Mouse (Mus musculus) midbrain, postnatal 0 days (tissue): Measurements from ENCODE around the gene Eif3f. TPM values are rescaled to one million over a fixed set of nuclear protein-coding genes. Genes with fewer than 3 reads are reported as not detected.

ENCODE experiments used
- ATAC-seq: fragments of 200-750 bp; cut with Nextera tagmentation; 2 replicates; pipeline ENCODE4 v1.8.0; 2017; ENCODE audit warnings: moderate number of reproducible peaks, mild to moderate bottlenecking, moderate TSS enrichment, moderate library complexity; ENCODE audit not compliant: low FRiP score
- DNase-seq: peaks from one replicate; pipeline ENCODE4 v3.0.0-alpha.2; 2015; ENCODE audit warnings: low spot score
- H3K27ac ChIP-seq: fragments of 300-500 bp; sonication (generic); 2 replicates; pipeline ENCODE4 v1.5.1; 2014; ENCODE audit warnings: low read depth, mild to moderate bottlenecking, low read length, mixed read lengths
- H3K27me3 ChIP-seq: fragments of 300-500 bp; sonication (generic); 2 replicates; pipeline ENCODE4 v1.6.1; 2014; ENCODE audit warnings: low read length, control low read depth, mixed read lengths; ENCODE audit not compliant: insufficient read depth
- H3K36me3 ChIP-seq: fragments of 300-500 bp; sonication (generic); 2 replicates; pipeline ENCODE4 v1.6.1; 2014; ENCODE audit warnings: low read length, control low read depth, mixed read lengths; ENCODE audit not compliant: insufficient read depth
- H3K4me1 ChIP-seq: fragments of 300-500 bp; sonication (generic); 2 replicates; pipeline ENCODE4 v1.6.1; 2014; ENCODE audit warnings: mild to moderate bottlenecking, control low read depth, antibody characterized with exemption, low read length, mixed read lengths; ENCODE audit not compliant: insufficient read depth
- H3K4me2 ChIP-seq: fragments of 300-500 bp; sonication (generic); 2 replicates; pipeline ENCODE4 v1.6.1; 2014; ENCODE audit warnings: low read depth, mild to moderate bottlenecking, low read length, mixed read lengths; ENCODE audit not compliant: poor library complexity, severe bottlenecking
- H3K4me3 ChIP-seq: fragments of 300-500 bp; sonication (generic); 2 replicates; pipeline ENCODE4 v1.5.1; 2014; ENCODE audit warnings: low read depth, mild to moderate bottlenecking, low read length, moderate library complexity
- H3K9ac ChIP-seq: fragments of 300-500 bp; sonication (generic); replicated peaks from 2 replicates; pipeline ENCODE4 v1.6.1; 2014; ENCODE audit warnings: mild to moderate bottlenecking, low read length, moderate library complexity, mixed read lengths; ENCODE audit not compliant: poor library complexity, severe bottlenecking
- H3K9me3 ChIP-seq: fragments of 300-500 bp; sonication (generic); 2 replicates; pipeline ENCODE4 v1.6.1; 2016; ENCODE audit warnings: low read length, control low read depth
- CTCF ChIP-seq: IDR thresholded peaks from 2 replicates; pipeline ENCODE4 v1.5.1; 2016; ENCODE audit warnings: antibody characterized with exemption, mild to moderate bottlenecking
- WGBS: fragments of 180-500 bp; shearing (Covaris S2); extraction: QIAGEN DNeasy Blood & Tissue Kit; methylation state at CpG from one replicate; pipeline ENCODE4 v1.1.7; 2014; 5-methylcytosine and 5-hydroxymethylcytosine counted together
- polyA plus RNA-seq: library from polyadenylated mRNA; unstranded; fragments of >200 nt; fragmentation: Nextera tagmentation; extraction: Ambion mirVana; gene quantifications from 2 replicates; pipeline ENCODE4 v1.2.1, GENCODE M21; 2015
- total RNA-seq: library from RNA; depleted of rRNA; stranded (reverse); fragments of >200 nt; gene quantifications from 2 replicates; pipeline ENCODE4 v1.2.3, GENCODE M21; 2014; rRNA removed

The Eif3f gene
- total and polyA plus RNA-seq, 2 experiments from 2014 or later = 77.8 to 121 TPM

DNA sequence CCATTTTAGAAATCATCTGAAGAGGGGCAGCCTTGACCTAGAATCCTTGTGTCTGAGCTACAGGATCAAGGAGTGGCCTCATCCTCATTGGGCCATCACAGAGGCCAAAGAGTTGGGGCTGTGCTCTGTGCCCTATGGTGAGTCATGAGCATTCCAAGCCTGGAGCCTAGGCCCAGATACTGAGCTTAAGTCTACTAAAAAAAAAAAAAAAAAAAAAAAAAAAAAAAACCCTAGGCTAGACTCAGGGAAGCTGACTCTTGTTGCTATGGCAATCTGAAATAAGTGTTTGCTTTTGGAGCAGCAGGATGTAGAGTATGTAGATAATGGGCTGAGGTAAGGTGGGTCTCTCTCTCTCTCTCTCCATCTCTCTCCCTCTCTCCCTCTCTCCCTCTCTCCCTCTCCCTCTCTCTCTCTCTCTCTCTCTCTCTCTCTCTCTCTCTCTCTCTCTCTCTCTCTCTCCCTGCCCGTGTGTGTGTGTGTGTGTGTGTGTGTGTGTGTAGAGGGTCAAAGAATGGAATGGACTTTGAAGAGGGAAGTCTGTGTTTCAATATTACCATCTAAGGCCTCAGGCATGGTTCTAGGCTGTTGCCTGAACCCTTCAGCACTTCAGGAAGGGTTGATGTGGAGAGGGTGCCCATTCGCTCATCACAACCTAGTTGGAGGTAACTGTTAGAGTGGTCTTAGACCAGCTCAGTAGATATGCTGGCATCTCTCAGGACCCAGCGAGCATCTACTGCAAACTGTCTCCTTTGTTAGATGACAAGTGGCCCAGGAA lies 51.9 kb downstream of the Eif3f start:
- H3K27ac ChIP-seq = no peak overlapping the region
- H3K9me3 ChIP-seq = no peaks in the 10 kb centered on the region
- H3K36me3 ChIP-seq = no peaks in the 10 kb centered on the region
- TF ChIP-seq CTCF = no peak
- H3K9ac ChIP-seq = no peak overlapping the region
- no peak for DNase-seq
- H3K4me1 ChIP-seq = no peaks in the 10 kb centered on the region
- H3K4me3 ChIP-seq = no peak overlapping the region
- no peak for ATAC-seq
- no peaks in the 10 kb centered on the region for H3K27me3 ChIP-seq
- 86% methylated on average over 2 of the region's 3 CpGs for WGBS
- H3K4me2 ChIP-seq = no peak overlapping the region

DNA sequence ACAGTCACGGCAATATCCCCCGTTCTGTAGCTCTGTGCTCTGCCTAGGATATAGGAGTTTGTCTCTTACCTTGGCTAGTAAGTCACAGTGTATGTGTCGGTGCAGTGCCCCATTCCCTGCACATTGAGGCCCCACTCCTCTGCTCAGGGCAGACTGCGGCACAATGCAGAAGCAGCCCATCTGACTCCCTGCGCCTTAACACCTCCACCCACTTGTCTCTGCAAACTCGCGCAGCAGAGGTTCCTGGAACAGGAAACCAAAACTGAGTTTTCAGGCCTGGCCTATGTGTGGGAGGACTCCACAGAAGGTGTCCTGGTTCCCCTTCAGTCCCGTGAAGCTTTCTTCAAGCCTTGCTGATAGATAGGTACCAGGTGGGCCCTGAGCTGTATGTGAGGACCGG lies 57.0 kb downstream of the Eif3f start:
- Histone ChIP-seq H3K4me1 (no peaks in the 10 kb centered on the region), H3K4me2 (no peak overlapping the region), H3K9me3 (no peaks in the 10 kb centered on the region), H3K27me3 (no peaks in the 10 kb centered on the region), H3K27ac (no peak overlapping the region), H3K36me3 (no peaks in the 10 kb centered on the region), H3K4me3 (no peak overlapping the region), H3K9ac (no peak overlapping the region)
- WGBS = 90% methylated on average over 9 of the region's 9 CpGs
- TF ChIP-seq CTCF = no peak
- no peak for DNase-seq
- no peak for ATAC-seq

Other genes with a start within 250 kb of the Eif3f start
- gene Olfr512, start 221.1 kb upstream of the Eif3f start, total RNA-seq = not detected in 2 replicates
- gene Olfr512, start 221.1 kb upstream of the Eif3f start, polyA plus RNA-seq = not detected in 2 replicates
- gene Olfr513, start 183.4 kb upstream of the Eif3f start, total RNA-seq = not detected in 2 replicates
- not detected in 2 replicates for gene Olfr513, start 183.4 kb upstream of the Eif3f start, polyA plus RNA-seq
- not detected in 2 replicates for gene Olfr514, start 108.4 kb upstream of the Eif3f start, total RNA-seq
- not detected in 2 replicates for gene Olfr514, start 108.4 kb upstream of the Eif3f start, polyA plus RNA-seq
- gene Olfr516, start 83.9 kb upstream of the Eif3f start, total RNA-seq = not detected in 2 replicates
- gene Olfr516, start 83.9 kb upstream of the Eif3f start, polyA plus RNA-seq = not detected in 2 replicates
- gene Olfr517, start 62.0 kb upstream of the Eif3f start, total RNA-seq = not detected in 2 replicates
- not detected in 2 replicates for gene Olfr517, start 62.0 kb upstream of the Eif3f start, polyA plus RNA-seq
- not detected in 2 replicates for gene Olfr518, start 49.4 kb upstream of the Eif3f start, total RNA-seq
- not detected in 2 replicates for gene Olfr518, start 49.4 kb upstream of the Eif3f start, polyA plus RNA-seq
- not detected in 2 replicates for gene Olfr519, start 40.0 kb upstream of the Eif3f start, total RNA-seq
- not detected in 2 replicates for gene Olfr519, start 40.0 kb upstream of the Eif3f start, polyA plus RNA-seq
- 0.22 TPM in 1 of 2 replicates, not detected in the other for gene Nlrp10, start 4.2 kb upstream of the Eif3f start, total RNA-seq
- not detected in 2 replicates for gene Nlrp10, start 4.2 kb upstream of the Eif3f start, polyA plus RNA-seq
- gene Tub, start 15.9 kb downstream of the Eif3f start, total RNA-seq = 159 and 207 TPM in 2 replicates
- 42.8 and 44.3 TPM in 2 replicates for gene Tub, start 15.9 kb downstream of the Eif3f start, polyA plus RNA-seq
- 62.8 and 65.0 TPM in 2 replicates for gene Ric3, start 148.9 kb downstream of the Eif3f start, total RNA-seq
- gene Ric3, start 148.9 kb downstream of the Eif3f start, polyA plus RNA-seq = 42.1 and 42.2 TPM in 2 replicates
- 109 and 117 TPM in 2 replicates for gene Lmo1, start 240.8 kb downstream of the Eif3f start, total RNA-seq
- gene Lmo1, start 240.8 kb downstream of the Eif3f start, polyA plus RNA-seq = 109 and 121 TPM in 2 replicates